Mouse (Mus musculus) olfactory bulb, adult 2 months (tissue): ENCODE measurements around the gene Sh3gl2.

Source experiments
- CTCF ChIP-seq: fragments of 200-500 bp; IDR thresholded peaks from 2 replicates; pipeline ENCODE4 v1.5.1; 2012; ENCODE audit warnings: low read depth, mild to moderate bottlenecking, low read length, moderate library complexity; ENCODE audit not compliant: insufficient read depth
- POLR2A ChIP-seq: fragments of 200-500 bp; IDR thresholded peaks from 2 replicates; pipeline ENCODE4 v1.6.1; 2012; ENCODE audit warnings: mild to moderate bottlenecking, low read depth, low read length, moderate library complexity; ENCODE audit not compliant: insufficient read depth

- TF ChIP-seq CTCF (no peak), POLR2A (no peak)
These were observed 322.1 kb downstream of the Sh3gl2 start for GRCm38 (mm10) chr4:85526966-85527566.
